Mouse (Mus musculus): Measurements from ENCODE around the gene Islr2.
"Not testable (repeated sequence)": the region's sequence is repeated elsewhere in the genome, so short reads cannot be mapped to it uniquely, and the experiment has no call there.

The Islr2 gene

DNA sequence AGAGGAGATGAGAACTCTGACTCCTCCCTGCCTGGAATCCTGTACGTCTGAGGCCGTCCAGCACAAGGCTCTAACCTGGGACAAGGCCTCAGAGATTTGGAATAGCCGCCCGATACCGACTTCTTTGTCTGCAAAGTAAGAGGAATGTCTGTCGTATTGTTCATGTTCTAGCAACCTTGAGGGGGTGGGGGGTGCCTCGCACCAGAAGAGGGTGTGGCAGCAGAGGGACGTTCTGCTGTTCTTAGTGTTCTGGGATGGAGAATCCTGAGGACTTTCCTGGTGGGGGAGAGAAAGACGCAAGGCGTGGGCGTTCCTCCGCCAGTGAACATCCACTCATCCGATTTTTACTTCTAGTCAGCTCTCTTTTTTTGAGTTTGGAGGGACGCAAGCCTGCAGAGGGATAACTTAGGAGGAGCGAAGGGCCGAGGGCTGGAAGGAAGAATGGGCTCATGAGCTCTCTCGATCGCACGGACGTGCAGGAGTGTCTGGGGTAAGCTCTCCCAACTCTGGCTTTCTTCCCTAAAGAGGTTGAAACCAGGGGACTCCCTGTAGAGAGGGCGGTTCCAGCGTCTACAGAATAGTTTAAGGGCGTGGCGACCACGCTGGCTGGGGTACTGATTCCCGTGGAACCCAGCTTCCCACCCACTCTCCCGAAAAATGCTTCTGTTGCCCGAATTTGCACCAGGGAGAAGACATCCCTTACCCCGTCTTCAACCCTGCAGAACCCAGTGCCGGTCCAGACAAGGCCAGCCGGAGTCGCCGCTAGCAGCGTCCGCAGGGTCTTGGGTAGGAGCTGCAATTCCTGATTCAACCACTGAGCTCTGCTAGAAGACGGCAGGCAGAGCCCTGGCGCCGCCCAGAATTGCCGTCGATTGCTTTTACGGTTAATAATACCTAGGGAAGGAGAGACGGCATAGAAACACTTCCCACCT, at the start of gene Islr2, which contains the start of gene Islr:
TSS of gene Islr2 (minus strand) at position 804 of the 932 bp plus-strand sequence.
TSS of gene Islr (minus strand) at position 791 of the 932 bp plus-strand sequence.
- no peak for DNase-seq (ENCODE audit: extremely low read depth, low read depth, low spot score)

DNA sequence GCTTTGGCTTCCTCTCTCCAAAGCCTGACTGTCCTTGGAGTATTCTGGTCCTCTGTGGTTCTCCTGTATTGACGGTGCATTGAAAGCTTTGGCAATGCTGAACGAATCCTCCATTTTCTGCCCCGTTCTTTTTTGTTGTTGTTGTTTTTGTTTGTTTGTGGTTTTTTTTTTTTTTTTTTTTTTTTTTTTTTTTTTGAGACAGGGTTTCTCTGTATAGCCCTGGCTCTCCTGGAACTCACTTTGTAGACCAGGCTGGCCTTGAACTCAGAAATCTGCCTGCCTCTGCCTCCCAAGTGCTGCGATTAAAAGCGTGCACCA, 49.6 kb upstream of the Islr2 start:
- not testable (repeated sequence) for DNase-seq (ENCODE audit: extremely low read depth, low read depth, low spot score)

DNA sequence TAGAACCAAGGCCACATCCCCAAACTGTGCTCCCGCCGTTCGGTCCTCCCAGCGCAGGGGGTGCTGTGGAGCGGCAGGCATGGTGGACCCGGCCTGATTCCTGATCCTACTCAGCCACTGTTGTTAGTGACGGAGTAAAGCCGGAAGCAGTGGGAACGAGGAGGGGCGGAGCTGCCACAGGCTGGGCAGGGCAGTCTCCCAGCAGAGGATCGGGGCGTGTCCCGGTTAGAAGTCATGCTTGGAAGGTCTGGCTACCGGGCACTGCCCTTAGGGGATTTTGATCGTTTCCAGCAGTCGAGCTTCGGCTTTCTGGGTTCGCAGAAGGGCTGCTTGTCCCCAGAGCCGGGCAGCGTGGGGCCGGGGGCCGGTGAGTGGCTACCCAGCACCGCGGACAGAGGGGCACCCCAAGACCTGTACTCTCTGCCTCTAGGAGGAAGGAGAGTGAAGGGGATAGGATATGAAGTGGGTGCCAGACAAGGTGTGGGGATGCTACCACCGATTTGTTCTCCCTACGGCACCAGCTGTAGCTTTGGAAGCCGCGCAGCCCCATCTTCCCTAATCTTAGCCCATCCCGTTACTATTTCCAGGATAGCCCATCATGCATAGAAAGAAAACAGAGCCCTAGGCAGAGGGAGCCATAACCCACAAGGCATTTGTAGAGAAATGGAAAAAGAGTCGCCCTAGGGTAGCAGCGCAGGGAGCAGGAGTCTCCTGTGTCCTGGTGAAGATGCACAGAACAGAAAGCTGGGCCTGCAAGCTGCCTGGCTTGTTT, 49.1 kb upstream of the Islr2 start, which contains the start of gene Stoml1:
TSS of gene Stoml1 (plus strand) at position 132 of the 772 bp plus-strand sequence.
- no peak for DNase-seq (ENCODE audit: extremely low read depth, low read depth, low spot score)

DNA sequence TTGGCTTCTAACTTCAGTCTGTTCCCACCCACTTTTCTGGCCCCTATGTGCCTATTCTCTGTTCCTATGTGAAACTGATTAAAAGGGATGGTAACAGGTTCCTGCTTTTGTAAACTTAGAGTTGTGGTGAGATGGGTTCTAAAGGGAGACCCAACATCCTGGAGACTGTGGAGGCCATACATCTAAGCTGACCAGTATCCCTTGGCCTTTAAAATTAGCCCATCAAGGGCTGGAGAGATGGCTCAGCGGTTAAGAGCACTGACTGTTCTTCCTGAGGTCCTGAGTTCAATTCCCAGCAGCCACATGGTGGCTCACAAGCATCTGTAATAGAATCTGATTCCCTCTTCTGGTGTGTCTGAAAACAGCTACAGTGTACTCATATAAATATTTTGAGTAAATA, 46.6 kb upstream of the Islr2 start:
- not testable (repeated sequence) for DNase-seq (ENCODE audit: extremely low read depth, low read depth, low spot score)

DNA sequence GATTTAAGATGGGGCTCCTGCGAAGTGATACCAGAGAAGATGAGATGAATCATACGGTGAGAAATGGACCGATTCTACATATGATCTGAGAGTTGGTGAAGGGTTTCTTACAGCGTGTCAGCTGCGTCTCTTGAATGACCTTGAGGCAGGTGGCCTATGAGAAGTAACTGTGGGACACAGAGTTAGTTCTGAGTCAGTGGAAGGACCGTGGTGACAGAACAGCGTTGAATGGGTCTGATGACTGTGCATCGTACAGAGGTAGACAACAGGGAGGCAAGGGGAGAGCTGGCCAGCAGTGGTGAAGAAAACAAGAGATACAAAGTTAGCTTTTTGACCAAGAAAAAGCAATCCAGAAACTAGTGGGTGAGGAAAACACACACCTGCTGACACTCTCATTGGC, 46.2 kb upstream of the Islr2 start:
- DNase-seq (ENCODE audit: extremely low read depth, low read depth, low spot score) = no peak

DNA sequence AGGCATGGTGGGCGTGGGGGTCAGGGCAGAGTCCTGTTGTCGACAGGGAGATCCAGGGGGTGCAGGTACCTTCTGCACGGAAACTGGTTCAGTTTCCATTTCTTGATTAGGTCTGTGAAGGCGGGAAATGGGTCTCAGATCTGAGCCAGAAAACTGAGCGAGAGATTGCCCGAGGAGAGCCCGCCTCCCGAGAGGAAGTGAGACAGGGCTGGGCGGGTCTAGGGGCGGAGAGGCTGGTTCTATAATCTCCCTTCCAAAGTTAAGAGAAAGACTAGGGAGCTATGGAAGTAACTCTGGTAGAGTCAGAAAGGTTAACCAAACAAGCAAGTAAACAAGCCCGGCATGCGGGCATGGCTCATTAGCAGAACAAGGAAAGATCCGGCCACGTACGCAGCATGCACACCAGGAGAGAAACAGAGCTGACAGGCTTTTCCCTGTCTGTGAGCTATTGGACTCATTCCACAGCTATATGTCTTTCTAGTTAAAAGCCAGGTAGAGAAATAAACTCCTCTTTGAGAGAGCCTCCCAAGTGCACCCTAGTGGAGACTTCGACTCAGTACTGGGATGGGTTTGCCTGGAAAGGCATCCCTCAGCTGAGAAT, 45.6 kb upstream of the Islr2 start, which contains the start of gene Pml:
TSS of gene Pml (minus strand) at position 195 of the 601 bp plus-strand sequence.
- DNase-seq (ENCODE audit: extremely low read depth, low read depth, low spot score) = no peak

DNA sequence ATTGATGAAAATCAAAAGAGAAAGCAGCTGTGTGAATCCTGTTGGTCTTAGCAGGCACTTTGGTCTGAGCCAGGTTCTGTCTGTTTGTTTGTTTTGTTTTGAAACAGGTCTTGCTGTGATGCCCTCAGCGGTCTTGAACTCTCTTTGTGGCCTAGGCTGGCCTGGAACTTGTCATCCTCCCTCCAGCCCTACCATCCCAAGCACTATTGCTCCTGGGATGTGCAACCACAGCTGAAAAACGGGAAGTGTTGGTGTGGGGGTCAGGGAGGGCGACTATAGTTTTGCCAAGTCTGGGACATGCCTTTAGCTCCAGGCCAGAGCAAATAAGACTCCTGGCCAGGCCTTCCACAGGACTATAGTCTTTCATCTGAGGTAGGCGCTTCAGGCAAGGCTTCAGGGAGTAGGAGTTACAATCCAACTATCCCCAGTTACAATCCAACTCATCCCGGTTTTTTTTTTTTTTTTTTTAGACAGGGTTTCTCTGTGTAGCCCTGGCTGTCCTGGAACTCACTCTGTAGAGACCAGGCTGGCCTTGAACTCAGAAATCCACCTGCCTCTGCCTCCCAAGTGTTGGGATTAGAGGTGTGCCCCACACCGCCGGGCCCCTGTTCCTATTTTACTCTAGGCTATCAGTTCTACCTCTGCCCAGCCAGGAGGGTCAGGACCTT, 44.8 kb upstream of the Islr2 start:
- DNase-seq (ENCODE audit: extremely low read depth, low read depth, low spot score) = no peak

DNA sequence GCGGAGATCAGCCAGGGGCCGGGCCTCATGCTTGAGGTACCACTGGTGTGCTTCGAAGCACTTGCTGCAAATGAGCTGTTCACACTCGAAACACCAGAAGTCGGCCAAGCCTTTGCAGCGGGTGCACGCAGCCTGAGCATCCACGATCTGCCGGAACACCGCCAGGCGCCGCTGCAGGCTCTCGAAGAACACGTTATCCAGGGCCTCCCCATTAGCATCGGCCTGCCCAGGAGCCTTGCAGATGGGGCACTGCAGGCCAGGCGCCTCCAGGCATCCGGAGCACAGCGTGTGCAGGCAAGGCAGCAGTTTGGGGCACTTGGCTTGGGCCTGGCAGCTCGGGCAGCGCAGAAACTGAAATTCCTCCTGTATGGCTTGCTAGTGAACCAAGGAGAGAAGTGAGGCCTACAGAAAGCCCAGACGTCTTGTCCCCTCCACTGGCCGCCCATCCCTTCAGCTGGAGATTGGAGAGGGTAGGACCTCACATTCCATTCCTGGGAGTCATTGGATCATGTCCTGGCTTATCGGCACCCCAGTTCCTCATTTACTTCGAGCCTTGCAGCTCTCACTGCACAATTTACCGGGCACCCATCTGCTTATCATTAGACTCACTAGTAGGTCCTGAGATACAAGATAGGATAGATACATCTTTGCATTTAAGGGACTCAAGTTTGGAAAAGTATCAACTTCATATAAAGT, 43.1 kb upstream of the Islr2 start:
- DNase-seq (ENCODE audit: extremely low read depth, low read depth, low spot score) = no peak

DNA sequence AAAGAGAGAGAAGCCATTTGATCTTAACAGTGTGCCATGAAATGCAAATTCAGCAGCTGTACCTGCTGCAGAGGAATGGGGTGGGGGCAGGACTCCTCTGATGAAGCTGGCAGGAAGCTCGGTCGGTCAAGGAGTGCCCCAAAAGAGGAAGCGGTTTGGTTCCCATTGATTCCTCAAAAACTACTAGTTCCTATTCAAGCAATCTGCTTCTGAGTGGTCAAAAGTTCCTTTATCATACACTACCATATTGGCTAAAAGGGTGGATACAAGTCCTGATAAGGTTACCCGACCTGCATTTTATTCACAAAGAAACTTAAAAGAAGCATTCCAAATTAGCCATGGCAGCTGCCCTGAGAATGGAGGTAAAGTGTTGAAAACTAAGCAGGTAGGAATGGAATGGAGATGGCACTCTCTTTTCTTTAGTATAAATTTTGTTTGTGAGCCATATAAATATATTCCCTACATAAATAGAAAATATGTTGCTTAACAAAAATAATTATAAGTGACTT, 42.0 kb upstream of the Islr2 start:
- no peak for DNase-seq (ENCODE audit: extremely low read depth, low read depth, low spot score)

DNA sequence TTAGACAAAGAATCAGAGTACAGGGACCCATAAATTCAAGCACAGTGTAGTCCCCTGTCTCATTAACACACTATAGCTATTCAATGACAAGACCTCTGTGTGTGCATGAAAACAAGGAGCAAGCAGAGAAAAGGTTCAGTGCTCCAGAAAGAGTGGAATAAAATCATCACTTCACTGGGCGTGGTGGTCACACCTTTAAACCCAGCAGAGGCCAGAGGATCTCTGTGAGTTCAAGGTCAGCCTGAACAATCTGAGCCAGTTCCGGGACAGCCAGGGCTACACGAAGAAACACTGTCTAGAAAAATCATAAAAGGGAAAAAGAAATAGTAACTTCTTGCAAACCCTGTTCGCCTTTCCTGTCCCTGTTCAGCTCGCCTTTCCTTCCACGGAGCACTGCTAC, 39.6 kb upstream of the Islr2 start:
- no peak for DNase-seq (ENCODE audit: extremely low read depth, low read depth, low spot score)

DNA sequence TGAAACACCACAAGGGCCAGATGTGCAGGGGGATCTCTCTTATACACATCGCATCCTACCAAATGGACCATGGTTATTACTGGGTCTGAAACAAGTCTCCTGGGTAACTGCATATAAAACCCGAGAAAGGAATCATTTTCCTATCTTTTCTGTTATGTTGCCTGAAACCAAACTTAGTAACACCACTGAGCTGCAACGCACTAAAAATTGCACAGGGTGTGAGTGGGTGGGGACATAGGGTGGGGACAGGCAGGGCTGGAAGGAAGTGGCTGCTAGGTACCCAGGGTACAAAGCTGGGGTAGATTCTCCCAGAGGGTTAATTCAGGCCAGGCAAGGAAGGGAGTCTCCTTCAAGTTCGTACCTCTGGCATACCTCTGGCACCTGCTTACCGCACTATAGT, 38.6 kb upstream of the Islr2 start:
- DNase-seq (ENCODE audit: extremely low read depth, low read depth, low spot score) = no peak

DNA sequence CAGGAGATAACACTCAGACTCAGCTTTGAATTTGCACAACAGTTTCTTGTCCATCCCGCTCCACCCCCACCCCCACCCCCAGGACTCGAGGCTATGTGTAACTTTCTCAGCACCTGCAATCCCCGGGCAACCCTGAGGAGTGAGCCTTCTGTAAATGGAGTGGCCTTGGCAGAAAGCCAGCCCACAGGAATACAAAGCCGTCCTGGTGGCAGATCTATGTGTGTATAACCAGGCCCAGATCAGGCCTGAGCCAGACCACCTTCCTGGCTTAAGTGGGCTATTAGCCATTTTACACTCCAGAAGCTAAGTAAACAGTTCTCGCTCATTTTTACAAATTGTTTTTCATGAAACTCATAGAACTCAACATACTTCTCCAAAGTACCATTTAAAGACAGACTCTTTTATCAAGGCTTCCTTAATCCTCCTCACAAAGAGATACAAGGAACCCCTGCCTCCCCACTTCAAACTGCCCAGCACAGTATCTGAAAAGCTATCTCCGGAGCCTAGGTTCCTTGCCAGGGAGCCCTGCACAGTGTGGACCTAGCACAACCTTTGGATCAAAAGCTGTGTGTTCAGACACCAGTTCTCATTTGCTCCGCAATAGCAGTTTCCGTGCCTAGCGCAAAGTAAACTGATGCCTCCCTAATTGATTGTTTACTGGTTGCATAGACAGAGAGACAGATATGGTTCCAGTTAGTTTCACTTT, 37.8 kb upstream of the Islr2 start:
- no peak for DNase-seq (ENCODE audit: extremely low read depth, low read depth, low spot score)

DNA sequence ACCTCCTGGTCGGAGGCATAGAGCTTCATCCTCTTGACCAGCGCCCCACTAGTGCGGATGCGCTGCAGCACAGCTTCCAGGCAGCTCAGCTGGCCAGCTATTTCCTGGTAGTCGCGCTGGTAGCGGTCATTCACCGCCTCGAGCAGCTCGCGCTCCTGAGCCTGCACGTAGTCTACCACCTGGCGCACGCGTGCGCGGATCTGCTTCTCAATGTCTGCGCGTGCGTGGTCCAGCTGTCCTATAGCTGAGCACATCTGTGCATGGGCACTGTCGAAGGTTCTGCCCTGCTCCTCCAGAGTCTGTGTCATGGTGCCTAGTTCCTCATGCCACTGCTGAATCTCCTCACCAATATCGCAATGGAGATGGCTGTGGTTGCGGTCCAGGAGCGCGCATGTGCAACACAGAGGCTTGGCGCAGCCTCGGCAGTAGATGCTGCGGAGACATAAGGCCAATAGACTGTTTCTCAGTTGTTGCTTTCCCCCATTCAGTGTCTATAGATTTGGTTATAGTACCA, 30.4 kb upstream of the Islr2 start:
- DNase-seq (ENCODE audit: extremely low read depth, low read depth, low spot score) = no peak

DNA sequence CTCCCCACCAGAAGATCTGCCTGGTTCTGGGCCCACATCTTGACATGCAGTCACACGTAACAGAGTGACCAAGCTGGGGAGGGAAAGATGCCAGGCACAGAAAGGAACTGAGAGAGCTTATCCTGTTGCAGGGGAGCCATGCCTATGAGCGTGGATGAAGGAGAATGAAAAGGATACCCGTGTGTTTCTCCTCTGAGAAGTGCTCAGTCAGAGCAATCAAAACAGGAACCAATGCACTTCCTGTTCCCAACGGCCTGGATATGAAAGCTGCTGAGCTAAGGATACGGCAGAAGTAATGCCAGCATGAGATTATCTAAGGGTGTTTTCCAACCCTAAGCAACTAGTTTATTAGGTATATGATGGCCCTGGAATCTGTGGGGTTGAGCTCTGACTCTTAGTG, 28.3 kb upstream of the Islr2 start:
- DNase-seq (ENCODE audit: extremely low read depth, low read depth, low spot score) = no peak

DNA sequence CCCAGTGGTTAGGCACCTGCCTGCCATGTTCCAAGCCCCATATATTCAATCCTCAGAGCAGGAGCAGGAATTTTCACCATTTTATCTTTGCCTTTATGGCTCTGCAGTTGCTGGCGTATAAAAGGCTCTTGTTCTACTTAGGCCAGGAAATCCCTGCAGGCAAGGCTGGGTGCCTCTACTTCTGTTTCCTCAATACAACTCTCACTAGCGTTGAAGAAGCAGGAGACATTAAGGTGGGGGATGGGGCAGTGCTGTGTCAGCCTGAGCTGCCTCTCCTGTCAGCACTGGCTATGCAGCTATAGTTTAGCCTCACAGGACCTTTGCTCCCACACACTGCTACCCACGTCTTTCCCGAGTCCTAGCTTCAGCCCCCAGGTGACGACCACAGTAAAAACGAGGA, 27.6 kb upstream of the Islr2 start:
- DNase-seq (ENCODE audit: extremely low read depth, low read depth, low spot score) = no peak

DNA sequence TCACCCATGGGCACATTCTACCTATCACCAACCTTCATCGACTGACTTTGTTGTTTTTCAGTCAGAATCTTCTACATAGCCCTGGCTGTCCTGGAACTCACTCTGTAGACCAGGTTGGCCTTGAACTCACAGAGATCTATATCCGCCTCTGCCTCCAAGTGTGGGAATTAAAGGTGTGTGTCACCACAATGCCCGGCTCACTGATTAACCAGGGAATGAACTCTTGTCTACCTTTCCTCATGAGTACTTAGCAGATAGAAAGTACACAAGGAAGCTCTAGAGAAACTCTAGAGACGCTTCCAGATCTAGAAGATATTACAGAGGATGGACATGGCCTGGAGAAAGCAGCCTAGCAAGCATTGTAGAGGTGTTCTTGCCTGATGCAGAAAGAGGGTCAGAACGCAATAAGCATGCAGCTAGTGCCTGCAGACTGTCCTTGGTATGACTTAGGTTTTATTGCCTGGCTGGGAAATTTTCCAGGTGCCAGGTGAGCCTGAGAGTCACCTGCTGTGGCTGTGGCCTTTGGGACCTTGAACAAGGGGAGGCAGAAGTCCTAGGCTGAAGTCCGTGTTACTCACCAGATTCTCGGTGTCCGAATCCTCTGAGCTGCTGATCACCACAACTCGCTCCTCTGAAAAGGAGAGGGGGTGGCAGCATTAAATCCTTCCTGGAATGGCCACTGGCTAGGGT, 24.8 kb upstream of the Islr2 start:
- DNase-seq (ENCODE audit: extremely low read depth, low read depth, low spot score) = no peak

DNA sequence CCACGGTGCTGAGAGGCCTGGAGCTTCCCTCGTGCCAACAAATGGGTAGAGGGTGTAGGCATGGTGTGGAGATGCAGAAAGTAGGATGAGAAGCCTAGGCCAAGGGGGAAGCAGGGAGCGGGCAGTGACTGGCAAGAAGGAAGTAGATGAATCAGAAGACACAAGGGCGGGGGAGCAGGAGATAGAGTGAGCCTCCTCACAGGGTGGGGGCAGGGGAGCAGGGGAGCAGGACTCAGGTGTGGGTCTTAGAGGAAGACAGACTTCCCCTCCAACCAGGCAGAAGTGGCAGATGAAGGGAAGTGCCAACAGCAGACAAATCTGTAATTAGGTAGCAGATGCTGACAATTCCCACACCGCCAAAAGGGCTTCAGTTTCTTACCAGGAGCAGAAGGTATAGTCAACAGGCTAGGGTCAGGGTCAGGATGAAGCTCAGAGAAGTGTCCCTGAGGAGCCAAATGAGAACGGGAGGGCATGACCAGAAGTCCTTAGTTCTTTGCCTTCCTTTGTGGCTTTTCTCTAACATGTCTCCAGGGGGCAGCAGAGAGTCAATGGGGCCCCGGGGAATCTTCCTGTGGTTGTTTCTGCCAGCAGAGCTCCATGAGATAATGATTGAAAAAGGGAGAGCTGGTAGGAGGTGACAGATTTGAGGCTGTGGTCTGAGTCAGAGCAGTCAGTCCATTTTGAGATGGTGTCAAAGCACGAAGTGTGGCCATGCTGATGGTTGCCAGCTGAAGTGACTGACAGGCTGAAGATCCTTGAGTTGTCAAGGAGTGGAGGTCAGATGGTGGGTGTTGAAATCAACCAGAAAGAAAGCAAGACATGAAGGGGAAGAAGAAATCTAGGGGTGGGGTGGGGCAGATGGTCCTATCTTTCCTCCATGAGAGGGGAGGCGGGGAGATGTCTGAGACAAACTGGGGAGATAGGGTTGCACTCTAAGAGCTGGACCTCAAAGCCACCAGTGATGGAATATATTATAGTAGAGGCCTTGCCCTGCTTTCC, 22.1 kb upstream of the Islr2 start:
- no peak for DNase-seq (ENCODE audit: extremely low read depth, low read depth, low spot score)

DNA sequence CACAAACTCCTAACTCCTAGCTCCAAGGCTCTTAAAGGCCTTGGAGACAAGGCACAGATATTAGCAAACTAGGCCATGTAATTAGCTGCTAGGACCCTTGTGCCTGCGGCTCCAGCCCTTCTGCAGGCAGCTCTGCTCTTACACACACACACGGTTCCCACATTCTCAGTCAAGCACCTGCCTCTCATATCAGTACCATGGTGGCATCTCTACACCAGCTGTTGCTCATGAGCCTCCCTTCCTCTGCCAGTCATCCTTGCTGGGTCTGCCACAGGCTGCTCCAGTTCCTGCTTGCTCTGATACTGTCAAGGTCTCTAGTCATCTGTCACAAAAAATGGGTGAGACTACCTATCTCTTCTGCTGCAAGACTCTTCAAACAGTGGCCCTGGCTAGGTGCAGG, 20.2 kb upstream of the Islr2 start:
- no peak for DNase-seq (ENCODE audit: extremely low read depth, low read depth, low spot score)

Measured in fat pad, adult 2 months (tissue).